Mouse (Mus musculus) limb, embryonic 13.5 days (tissue): Measurements from ENCODE around the gene Dvl2. TPM values are rescaled to one million over a fixed set of nuclear protein-coding genes. Genes with fewer than 3 reads are reported as not detected.

ENCODE experiments used
- ATAC-seq: fragments of 200-750 bp; cut with Nextera tagmentation; 2 replicates; pipeline ENCODE4 v1.8.0; 2017; ENCODE audit warnings: low read depth, moderate number of reproducible peaks, moderate TSS enrichment; ENCODE audit not compliant: low FRiP score
- H3K27ac ChIP-seq: fragments of 300-500 bp; sonication (generic); 2 replicates; pipeline ENCODE4 v1.5.1; 2015; ENCODE audit warnings: inconsistent platforms, mild to moderate bottlenecking, moderate library complexity
- H3K27me3 ChIP-seq: fragments of 300-500 bp; sonication (generic); 2 replicates; pipeline ENCODE4 v1.6.1; 2015; ENCODE audit warnings: mild to moderate bottlenecking, inconsistent platforms
- H3K36me3 ChIP-seq: fragments of 300-500 bp; sonication (generic); 2 replicates; pipeline ENCODE4 v1.6.1; 2015; ENCODE audit warnings: inconsistent platforms, mild to moderate bottlenecking, moderate library complexity
- H3K4me1 ChIP-seq: fragments of 300-500 bp; sonication (generic); 2 replicates; pipeline ENCODE4 v1.6.1; 2015; ENCODE audit warnings: inconsistent platforms
- H3K4me2 ChIP-seq: fragments of 300-500 bp; sonication (generic); replicated peaks from 2 replicates; pipeline ENCODE4 v1.6.1; 2015; ENCODE audit warnings: inconsistent platforms, mild to moderate bottlenecking, moderate library complexity
- H3K4me3 ChIP-seq: fragments of 300-500 bp; sonication (generic); 2 replicates; pipeline ENCODE4 v1.5.1; 2015; ENCODE audit warnings: moderate library complexity, mild to moderate bottlenecking, inconsistent platforms
- H3K9ac ChIP-seq: fragments of 300-500 bp; sonication (generic); 2 replicates; pipeline ENCODE4 v1.6.1; 2015; ENCODE audit warnings: mild to moderate bottlenecking, inconsistent platforms
- H3K9me3 ChIP-seq: fragments of 300-500 bp; sonication (generic); 2 replicates; pipeline ENCODE4 v1.6.1; 2016; ENCODE audit warnings: inconsistent platforms
- WGBS: fragments of 180-500 bp; shearing (Covaris S2); methylation state at CpG from one replicate; pipeline ENCODE4 v1.1.7; 2015; 5-methylcytosine and 5-hydroxymethylcytosine counted together
- polyA plus RNA-seq: library from polyadenylated mRNA; unstranded; fragments of >200 nt; fragmentation: Nextera tagmentation; extraction: Ambion mirVana; gene quantifications from 2 replicates; pipeline ENCODE4 v1.2.1, GENCODE M21; 2015

Gene Dvl2
- polyA plus RNA-seq, 1 experiment from 2014 or later, result 59.8 TPM

DNA sequence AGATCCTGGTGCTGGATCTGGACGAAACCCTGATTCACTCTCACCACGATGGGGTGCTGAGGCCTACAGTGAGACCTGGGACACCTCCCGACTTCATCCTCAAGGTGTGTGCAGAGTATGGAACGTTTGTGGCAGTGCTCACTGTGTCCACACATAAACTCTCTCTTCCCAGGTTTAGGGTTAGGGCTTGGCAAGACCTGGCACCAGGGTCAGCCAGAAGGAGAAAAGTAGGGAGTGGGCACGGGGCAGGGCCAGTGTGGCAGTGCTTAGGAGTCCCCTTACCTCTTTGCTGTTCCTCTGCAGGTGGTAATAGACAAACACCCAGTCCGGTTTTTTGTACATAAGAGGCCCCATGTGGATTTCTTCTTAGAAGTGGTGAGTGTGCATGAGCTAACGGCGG lies 16.0 kb upstream of the Dvl2 start:
- 89% methylated on average over 8 of the region's 8 CpGs for WGBS
- peaks cover 22% of the 10 kb centered on the region for H3K4me1 ChIP-seq
- H3K36me3 ChIP-seq, result peaks cover 60% of the 10 kb centered on the region
- no peak overlapping the region for H3K4me3 ChIP-seq
- no peak overlapping the region for H3K4me2 ChIP-seq
- H3K27me3 ChIP-seq, result no peaks in the 10 kb centered on the region
- 0 out of 2 replicates have a peak overlapping the region, but pooled peaks have one; percentile 4 for H3K9ac ChIP-seq
- H3K9me3 ChIP-seq, result no peaks in the 10 kb centered on the region
- H3K27ac ChIP-seq, result no peak overlapping the region
- no peak for ATAC-seq

DNA sequence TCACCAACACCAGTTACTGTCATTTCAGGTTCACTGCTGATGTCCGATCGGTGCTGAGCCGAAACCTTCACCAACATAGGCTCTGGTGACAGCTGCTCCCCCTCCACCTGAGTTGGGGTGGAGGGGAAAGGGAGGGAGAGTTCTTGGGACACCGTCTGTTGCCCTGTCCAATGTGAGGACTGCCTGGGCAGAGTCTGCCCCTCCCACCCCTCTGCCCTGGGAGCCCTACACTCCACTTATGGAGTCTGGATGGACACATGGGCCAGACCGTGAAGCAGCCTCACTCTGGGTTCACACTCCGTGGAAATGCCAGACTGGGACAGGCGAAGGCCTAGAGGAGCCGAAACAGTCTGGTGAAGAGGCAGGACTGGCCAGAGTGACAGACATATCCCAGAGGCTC lies 10.4 kb upstream of the Dvl2 start:
- H3K27me3 ChIP-seq, result no peaks in the 10 kb centered on the region
- H3K9me3 ChIP-seq, result no peaks in the 10 kb centered on the region
- H3K36me3 ChIP-seq, result peaks cover 69% of the 10 kb centered on the region
- no peak overlapping the region for H3K4me3 ChIP-seq
- H3K27ac ChIP-seq, result no peak overlapping the region; the same call in 1 of the 2 replicates
- H3K4me2 ChIP-seq, result no peak overlapping the region
- no peak for ATAC-seq
- 90% methylated on average over 8 of the region's 8 CpGs for WGBS
- peaks cover 30% of the 10 kb centered on the region for H3K4me1 ChIP-seq
- peak overlapping the region; percentile 31; the same call in 1 of the 2 replicates for H3K9ac ChIP-seq

DNA sequence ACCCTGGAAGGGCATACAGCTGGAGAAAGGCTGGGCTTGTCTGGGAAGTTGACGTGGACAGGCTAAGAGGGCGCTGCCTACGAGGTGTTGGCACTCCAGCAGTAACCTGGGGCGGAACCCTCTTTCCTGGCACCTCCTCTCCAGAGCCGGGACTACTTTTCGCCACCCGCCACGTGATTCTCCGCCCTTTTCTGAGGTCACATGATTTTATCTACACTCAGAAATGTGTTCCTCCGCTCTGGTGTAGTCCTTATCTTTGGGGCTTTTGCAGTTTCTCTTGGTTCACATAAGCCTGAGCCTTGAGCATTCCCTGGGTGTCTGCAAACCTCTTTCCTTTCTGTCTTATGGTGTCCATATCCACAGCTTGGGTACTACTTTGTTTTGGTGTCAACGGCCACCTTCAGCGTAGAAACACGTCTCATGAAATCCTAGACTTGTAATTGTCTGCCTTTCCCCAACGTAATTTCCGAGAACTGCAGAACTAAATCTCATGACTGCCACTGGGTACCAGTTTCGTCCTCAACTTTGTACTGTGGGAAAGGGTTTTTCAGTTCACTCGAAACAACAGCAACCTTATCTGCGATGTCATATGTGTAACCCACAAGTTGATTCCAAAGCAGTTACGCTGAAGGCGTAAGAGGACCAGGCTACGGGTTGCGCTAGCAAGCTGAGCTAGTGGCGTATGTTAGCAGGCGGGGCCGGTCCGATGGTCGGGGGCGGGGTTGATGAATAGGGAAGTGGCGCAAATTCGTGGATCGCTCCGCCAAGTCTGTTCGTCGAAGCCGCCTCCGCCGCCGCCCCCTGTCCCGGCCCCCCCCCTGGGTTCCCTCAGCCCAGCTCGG lies 9.3 kb upstream of the Dvl2 start, which contains the start of gene Gabarap:
TSS of gene Gabarap (plus strand) at position 294 of the 842 bp plus-strand sequence.
- Histone ChIP-seq H3K4me1 (peaks cover 30% of the 10 kb centered on the region), H3K9ac (peak within 1 kb of the TSS; percentile 89), H3K9me3 (no peaks in the 10 kb centered on the region), H3K27me3 (no peaks in the 10 kb centered on the region), H3K4me2 (peak within 1 kb of the TSS; percentile 72), H3K36me3 (peaks cover 60% of the 10 kb centered on the region), H3K27ac (peak within 1 kb of the TSS; percentile 90), H3K4me3 (peak within 1 kb of the TSS; percentile 80)
- ATAC-seq, result peak; percentile 70
- WGBS, result under 1% methylated on average over 40 of the region's 40 CpGs

DNA sequence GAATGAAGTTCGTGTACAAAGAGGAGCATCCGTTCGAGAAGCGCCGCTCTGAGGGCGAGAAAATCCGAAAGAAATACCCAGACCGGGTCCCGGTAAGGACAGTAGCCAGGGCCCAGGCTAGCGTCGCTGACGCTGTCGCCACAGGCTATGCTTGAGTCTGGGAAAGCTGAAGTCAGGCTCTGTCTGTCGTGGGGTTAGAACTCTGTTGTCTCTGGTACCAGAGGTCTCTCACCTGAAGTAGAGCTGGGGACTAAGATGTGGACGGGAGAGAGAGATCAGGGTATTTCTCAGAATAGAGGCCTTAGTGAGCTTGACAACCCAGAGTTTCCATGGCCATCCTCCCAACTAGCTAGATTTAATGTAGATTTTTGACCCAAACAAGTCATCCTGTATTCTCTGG lies 8.7 kb upstream of the Dvl2 start:
- WGBS, result under 1% methylated on average over 15 of the region's 15 CpGs
- Histone ChIP-seq H3K27me3 (no peaks in the 10 kb centered on the region), H3K4me2 (peak overlapping the region; percentile 72), H3K4me3 (peak overlapping the region; percentile 80), H3K9me3 (no peaks in the 10 kb centered on the region), H3K4me1 (peaks cover 30% of the 10 kb centered on the region), H3K9ac (peak overlapping the region; percentile 89), H3K27ac (peak overlapping the region; percentile 90), H3K36me3 (peaks cover 54% of the 10 kb centered on the region)
- ATAC-seq, result 0 out of 2 replicates have a peak, but pooled peaks have one; percentile 0

DNA sequence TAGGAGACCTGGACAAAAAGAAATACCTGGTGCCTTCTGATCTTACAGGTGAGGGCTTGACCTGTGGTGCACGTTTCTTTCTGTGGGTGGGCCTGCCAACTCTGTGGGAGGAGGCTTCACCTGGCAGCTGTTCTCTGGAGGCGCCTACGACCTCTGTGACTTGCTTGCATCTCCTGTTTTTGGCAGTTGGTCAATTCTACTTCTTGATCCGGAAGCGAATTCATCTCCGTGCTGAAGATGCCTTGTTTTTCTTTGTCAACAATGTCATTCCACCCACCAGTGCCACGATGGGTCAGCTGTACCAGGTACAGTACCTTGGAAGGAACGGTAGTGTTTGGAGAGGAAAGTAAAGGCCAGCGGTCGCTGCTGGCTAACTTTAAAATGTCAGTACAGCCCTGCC lies 8.0 kb upstream of the Dvl2 start:
- Histone ChIP-seq H3K4me1 (peaks cover 31% of the 10 kb centered on the region), H3K9me3 (no peaks in the 10 kb centered on the region), H3K27ac (no peak overlapping the region), H3K4me3 (peak overlapping the region; percentile 80), H3K36me3 (peaks cover 47% of the 10 kb centered on the region), H3K4me2 (peak overlapping the region; percentile 72), H3K27me3 (no peaks in the 10 kb centered on the region), H3K9ac (peak overlapping the region; percentile 89)
- no peak for ATAC-seq
- WGBS, result 84% methylated on average over 10 of the region's 10 CpGs

DNA sequence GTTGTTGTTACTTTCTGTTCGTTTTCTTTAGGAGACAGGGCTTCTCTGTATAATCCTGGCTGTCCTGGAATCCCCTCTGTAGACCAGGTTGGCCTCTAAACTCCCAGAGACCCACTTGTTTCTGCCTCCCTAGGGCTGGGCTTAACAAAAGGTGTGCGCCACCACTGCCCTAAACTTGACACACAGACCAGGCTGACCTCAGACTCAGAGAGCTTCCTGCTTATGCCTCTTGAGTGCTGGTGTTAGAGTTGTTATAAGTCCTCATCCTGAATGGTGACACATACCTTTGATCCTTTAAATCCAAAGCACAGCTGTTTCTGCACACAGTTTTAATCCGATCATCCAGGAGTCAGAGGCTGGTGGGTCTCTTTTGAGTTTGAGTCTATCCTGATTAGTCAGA lies 7.5 kb upstream of the Dvl2 start:
- Histone ChIP-seq H3K9me3 (no peaks in the 10 kb centered on the region), H3K27ac (no peak overlapping the region), H3K9ac (peak overlapping the region; percentile 89; the same call in 1 of the 2 replicates), H3K36me3 (peaks cover 46% of the 10 kb centered on the region), H3K27me3 (no peaks in the 10 kb centered on the region), H3K4me3 (peak overlapping the region; percentile 80), H3K4me2 (peak overlapping the region; percentile 72), H3K4me1 (peaks cover 36% of the 10 kb centered on the region)
- 88% methylated on average over 3 of the region's 3 CpGs for WGBS
- no peak for ATAC-seq

DNA sequence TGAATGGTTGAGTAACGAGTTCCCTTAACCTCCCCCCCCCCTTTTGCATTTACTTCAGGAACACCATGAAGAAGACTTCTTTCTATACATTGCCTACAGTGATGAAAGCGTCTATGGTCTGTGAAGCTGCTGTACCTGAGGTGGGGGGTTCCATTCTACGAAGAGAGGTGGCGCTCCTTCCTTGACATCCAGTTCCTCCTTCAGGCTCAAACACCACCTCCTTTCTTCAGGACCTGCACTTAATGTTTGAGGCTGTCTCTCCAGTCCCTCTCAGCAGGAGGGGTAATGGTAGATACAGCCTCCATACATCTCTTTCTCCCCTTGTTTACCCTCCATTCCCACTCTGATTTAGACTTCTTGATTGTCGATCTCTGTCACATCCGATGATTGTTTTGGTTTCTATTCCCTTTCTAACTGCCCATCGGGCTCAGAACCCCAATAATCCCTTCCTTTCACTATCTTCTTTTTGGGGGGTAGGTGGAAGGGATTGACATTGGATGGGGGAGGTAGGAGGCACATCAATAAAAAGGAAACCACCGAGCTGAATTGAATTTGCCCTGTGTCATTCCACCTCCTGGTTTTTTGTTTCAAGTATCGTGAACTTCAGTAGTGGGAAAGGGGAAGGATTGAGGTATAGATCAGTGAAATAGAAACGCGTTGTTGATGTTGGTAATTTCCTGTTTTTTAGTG lies 5.8 kb upstream of the Dvl2 start:
- no peak for ATAC-seq
- Histone ChIP-seq H3K27me3 (no peaks in the 10 kb centered on the region), H3K4me1 (peaks cover 46% of the 10 kb centered on the region), H3K4me3 (peak overlapping the region; percentile 98; the same call in 1 of the 2 replicates), H3K4me2 (peak overlapping the region; percentile 62), H3K36me3 (peaks cover 46% of the 10 kb centered on the region), H3K9me3 (no peaks in the 10 kb centered on the region), H3K27ac (no peak overlapping the region), H3K9ac (no peak overlapping the region)
- WGBS, result 86% methylated on average over 11 of the region's 11 CpGs

DNA sequence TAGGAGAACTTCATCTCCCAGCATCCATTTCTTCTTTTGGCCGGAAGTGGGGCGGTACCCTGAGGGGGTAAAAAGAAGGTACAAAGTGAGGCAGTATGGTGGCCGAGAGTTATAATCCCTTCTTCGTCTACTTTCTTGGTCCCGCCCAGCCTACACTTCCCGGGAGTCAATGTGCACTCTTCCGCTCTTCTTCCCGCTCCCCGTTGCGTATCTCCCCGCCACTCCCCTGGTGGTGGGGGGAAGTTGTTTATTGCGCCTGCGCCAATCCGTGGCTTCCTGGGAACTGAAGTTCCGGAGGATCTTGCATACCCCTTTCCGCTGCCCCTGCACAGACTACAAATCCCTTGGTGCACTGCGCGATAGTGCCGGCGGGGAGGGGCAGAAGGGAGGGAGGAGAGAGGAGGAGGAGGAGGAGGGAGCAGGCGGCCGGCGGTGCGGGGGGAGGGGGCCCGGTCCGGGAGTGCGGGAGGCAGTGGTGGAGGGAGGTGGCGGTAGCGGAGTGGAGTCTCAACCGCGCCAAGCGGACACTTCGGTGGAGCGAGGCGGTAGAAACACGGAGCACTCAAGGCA lies 4.9 kb upstream of the Dvl2 start, which contains the start of gene Phf23:
TSS of gene Phf23 (plus strand) at position 387 of the 570 bp plus-strand sequence.
- no peaks in the 10 kb centered on the region for H3K9me3 ChIP-seq
- peak within 1 kb of the TSS; percentile 98 for H3K27ac ChIP-seq
- H3K27me3 ChIP-seq, result no peaks in the 10 kb centered on the region
- peak within 1 kb of the TSS; percentile 98 for H3K4me3 ChIP-seq
- H3K4me1 ChIP-seq, result peaks cover 45% of the 10 kb centered on the region
- peak within 1 kb of the TSS; percentile 98 for H3K9ac ChIP-seq
- H3K4me2 ChIP-seq, result peak within 1 kb of the TSS; percentile 62
- under 1% methylated on average over 36 of the region's 36 CpGs for WGBS
- peaks cover 44% of the 10 kb centered on the region for H3K36me3 ChIP-seq
- ATAC-seq, result peak; percentile 85

DNA sequence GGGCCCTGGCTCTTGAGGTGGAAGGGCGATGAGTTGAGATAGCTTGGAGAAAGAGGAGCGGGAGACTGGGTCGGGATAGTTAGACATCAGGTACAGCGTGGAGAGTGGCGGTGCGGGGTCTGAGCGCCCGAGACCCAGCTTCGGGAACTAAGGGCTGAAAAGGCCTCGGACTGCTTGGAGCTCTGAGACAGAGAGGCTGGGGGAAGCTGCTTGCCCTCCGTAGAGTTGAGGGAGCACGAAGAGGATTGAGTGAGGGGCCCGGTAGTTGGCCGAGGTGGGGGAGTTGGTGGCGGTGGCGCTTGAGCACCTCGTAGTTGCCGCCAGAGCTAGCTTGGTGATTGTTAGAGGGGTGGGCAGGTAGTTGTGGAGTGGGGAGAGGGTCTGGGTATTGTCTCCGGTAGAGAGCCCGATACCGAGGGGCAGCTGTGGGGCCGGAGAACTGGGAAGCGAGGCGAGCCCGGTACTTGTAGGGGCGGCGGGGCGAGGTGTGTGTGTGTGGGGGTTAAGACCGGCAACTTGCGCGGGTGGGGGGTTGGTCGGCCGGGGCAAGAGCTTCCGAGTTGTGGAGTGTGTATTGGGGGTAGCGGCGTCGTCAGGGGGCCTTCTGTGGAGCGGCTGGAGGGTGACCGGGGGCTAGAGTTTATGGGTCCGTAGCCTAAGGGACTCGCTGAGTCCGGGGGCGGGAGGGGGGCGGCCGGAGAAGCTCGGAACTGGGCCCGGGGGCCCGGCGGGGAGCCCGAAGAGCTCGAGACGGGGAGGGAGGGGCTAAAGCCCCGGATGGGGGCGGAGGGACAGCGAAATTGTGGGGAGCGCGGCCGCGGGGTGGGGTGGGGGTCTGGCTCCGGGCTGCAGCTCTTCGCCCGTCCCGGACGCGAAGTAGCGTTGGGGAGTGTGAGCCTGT lies 4.0 kb upstream of the Dvl2 start:
- peak overlapping the region; percentile 98 for H3K4me3 ChIP-seq

DNA sequence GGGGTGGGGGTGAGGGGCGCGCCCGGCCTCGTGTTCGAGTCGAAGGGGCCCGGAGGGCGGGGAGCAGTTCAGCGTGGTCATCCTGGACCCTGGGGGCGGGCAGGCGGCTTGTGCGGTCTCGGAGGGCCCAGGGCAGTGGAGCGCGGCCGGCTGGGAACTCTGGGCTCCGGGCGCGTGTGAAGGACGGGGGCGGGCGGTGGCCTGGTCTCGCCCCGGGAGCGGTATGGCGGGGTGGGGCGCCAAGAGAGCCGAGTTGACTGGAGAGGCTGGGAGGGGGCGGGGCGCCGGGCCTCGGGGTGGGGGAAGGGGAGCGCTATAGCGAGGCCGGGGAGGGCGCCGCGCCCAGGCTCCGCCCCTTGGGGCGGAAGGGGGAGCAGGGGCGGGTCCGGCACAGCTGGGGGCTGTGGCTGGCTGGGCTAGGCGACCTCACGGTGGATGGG lies 3.3 kb upstream of the Dvl2 start:
- Histone ChIP-seq H3K27ac (peak overlapping the region; percentile 98), H3K9ac (peak overlapping the region; percentile 98), H3K9me3 (no peaks in the 10 kb centered on the region), H3K27me3 (no peaks in the 10 kb centered on the region), H3K4me1 (peaks cover 51% of the 10 kb centered on the region), H3K4me3 (peak overlapping the region; percentile 98), H3K36me3 (peaks cover 44% of the 10 kb centered on the region), H3K4me2 (peak overlapping the region; percentile 62)
- 0% methylated on average over 19 of the region's 44 CpGs for WGBS
- ATAC-seq, result peak; percentile 37

More for the DNA sequence above, 4.0 kb upstream of the Dvl2 start:
- Histone ChIP-seq H3K27me3 (no peaks in the 10 kb centered on the region), H3K36me3 (peaks cover 44% of the 10 kb centered on the region), H3K4me2 (peak overlapping the region; percentile 62), H3K9ac (peak overlapping the region; percentile 98), H3K27ac (peak overlapping the region; percentile 98), H3K9me3 (no peaks in the 10 kb centered on the region), H3K4me1 (peaks cover 44% of the 10 kb centered on the region)
- under 1% methylated on average over 65 of the region's 66 CpGs for WGBS
- ATAC-seq, result no peak
